Mouse (Mus musculus): ENCODE data around the gene Aldh1a7.

- TF ChIP-seq CTCF (IDR thresholded peaks at IDR 0.05; ENCODE audit: extremely low read depth, insufficient read depth, low read length): no peak
- TF ChIP-seq POLR2A (IDR thresholded peaks at IDR 0.05; ENCODE audit: extremely low read depth, insufficient read depth, low read length): no peak
These were observed 74.2 kb downstream of the Aldh1a7 start for GRCm38 (mm10) chr19:20653082-20653676.

All from cortical plate, adult 2 months (tissue).